Mouse (Mus musculus) activated CD4-positive, CD25-positive, alpha-beta regulatory T cell, adult 4 months (primary cell): Measurements from ENCODE around the gene Fhit. TPM values are rescaled to one million over a fixed set of nuclear protein-coding genes. Genes with fewer than 3 reads are reported as not detected.

Experiments used
- ATAC-seq: one replicate; pipeline ENCODE4 v1.8.0; 2017
- polyA plus RNA-seq, 2 experiments: library from polyadenylated mRNA; unstranded; fragments of 100-300 nt; shearing (Covaris generic); gene quantifications; one replicate each; pipeline ENCODE4 v1.2.1; 2017

Gene Fhit
- polyA plus RNA-seq, 2 experiments from 2014 or later = 4.9 to 7.5 TPM

DNA sequence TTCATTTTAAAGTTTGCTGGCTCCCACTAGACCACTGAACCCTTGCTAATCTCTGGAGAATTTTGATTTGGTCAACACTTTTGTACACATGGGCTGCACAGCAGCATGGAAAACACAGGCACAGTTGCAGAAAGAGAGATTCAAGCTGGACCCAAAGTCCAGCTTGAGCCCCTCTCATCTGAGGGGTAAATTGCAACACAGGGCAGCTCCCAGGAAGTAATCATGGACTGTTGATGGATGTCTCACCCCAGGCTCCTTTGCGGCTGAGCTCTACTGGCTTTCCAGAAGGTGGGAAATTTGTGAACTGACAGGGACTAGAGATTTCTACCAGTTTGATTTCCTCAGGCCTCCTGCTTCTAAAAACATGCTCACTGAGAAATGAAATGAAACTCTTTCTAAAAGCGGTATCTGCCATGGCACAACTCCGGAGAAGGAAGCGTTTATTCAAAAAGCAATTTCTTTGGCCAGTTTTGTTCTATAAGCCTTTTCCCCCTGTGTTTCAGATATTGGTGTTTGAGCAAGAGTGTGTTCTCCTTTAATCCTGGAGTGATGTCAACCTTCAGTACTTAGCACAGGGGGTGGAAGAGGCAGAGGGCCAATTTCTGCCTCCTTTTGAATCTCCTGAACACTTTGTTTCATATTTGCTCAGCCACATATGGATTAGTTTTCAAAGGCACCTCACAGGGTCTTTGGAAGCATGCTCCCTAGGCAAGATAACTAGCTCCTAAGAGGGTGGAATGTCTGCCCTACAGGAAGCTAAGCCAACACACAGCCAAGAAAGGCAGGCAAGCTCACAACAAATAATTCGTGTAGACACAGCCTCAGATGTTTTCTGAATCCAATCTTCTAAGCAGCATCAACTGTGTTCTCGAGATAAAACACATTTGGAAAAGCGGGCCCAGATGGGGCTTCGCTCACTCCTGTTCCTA, 1578.3 kb downstream of the Fhit start:
- ATAC-seq = no peak

DNA sequence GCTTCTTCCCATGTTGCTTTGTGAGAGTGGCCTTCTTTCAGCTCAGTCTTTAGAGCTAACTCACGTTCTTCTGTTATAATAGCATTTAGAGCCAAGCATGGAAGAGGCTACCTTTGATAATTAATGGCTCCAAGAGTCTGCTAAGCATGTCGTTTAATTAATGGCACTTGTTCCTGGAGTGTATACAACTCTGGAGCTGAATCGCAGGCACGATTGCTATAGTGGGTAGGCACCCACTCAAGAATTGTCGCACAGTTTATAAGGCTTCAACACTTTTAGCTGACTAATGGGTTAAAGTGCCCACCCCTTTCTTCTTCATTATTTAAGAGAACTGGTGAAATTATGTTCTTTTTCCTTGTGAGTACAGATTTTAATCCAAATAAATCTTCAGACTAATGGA, 1605.5 kb downstream of the Fhit start:
- no peak for ATAC-seq

DNA sequence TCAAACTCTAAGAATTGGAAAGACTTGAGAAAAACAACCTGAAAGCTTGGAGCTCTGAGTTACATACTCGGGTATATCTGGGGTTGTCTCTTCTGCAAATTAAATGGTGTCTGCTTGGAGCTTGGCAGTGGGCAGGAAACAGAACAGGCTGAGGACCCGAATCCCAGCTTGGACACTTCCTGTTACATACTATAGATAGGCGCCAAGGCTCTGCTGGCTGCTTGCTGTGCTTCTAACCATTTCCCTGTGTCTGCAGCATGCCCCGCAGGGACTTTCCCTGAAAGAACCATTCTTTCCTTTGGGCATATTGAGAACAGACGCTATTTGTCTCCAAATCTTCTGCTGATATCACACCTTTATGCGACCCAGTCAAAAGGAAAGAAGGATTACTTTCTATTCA, 1606.0 kb downstream of the Fhit start:
- no peak for ATAC-seq

DNA sequence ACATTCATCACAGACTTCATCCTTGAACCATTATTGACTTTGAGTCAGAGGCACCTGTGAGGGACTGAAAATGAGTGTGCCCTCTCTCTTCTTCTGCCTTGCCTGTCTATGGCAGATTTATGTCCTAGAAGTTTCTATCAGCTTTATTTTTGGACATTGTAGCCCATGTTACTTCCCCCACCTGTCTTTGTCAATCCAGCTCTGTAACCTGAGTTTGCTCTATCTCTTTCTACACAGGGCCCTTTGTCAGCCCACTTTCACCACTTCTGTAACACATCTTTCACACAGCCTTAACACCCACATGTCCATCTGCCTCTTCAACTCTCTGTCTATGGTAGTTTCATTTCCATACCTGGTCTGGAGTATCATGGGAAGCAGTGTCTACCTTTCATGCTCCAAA, 1609.7 kb downstream of the Fhit start:
- no peak for ATAC-seq

DNA sequence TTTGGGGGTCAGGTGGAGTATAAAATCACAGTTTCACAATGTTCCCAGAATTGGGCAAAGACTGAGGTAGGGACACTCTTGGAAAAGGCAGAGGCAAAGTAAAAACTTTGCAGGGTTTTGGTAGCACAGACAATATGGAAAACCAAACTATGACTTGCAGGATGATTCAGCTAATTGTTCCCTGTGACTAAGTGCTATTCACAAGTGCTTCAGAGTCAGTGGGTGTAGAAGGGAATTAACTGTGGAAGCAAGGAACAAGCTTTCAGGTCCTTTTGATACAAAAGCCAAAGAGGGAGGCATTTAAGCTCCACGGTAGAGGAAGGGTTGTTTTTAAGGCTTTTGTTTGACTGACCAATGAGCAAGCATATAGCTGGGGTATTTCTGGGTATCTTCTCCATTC, 1613.9 kb downstream of the Fhit start:
- ATAC-seq = no peak

DNA sequence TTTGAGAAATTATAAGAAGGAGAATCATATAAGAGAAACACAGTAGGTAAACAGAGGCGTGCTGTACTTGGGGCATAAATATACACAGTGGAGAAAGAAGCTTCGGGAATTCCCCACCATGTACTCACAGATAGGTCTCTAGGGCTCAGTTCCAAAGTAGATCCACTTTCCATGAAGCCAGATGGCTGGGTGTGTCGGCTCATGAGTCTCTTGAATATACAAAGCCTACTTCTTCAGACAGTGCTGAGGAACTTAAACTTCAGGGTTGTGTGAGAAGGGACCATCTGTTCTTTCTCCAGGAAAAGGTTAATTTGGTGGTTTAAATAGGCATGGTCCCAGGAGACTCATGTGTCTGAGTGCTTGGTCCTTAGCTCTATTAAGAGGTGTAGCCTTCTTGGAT, 1617.5 kb downstream of the Fhit start:
- no peak for ATAC-seq

DNA sequence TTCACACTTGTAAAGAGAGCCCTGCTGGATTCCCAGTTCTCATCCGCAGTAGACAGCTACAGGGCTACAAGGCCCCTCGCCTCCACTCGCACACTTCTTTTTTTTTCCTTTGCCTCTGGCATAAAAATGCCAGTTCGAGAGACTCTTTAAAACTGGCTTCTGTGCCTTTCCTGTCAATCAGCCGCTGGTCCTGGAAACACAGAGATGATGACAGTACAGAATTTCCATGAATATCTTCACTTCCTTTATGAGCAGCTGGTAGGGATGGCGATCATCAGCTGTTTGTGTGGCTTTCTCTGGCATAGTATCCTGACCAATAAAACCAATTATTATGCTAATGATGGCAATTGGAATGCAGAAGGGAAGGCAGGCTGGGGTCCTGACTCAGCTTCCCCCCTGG, 1626.3 kb downstream of the Fhit start:
- no peak for ATAC-seq

DNA sequence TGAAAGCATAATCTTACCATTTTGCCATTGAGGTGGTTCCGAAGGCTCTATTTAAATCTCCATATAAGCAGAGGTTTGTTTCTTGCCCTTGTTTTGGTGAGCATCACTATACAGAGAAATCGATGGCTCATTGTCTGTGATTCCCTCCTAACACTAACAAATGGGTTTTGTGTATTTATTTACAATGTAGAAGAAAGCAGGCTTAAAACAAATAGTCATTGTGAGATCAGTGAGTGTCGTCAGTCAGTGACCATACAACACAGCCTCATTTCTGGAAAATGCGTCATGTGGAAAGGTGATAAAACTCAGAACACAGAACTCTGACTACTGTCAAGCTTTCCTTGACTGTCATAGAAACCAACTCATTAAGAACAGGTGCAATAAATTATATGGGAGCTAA, 1632.6 kb downstream of the Fhit start:
- ATAC-seq = no peak

DNA sequence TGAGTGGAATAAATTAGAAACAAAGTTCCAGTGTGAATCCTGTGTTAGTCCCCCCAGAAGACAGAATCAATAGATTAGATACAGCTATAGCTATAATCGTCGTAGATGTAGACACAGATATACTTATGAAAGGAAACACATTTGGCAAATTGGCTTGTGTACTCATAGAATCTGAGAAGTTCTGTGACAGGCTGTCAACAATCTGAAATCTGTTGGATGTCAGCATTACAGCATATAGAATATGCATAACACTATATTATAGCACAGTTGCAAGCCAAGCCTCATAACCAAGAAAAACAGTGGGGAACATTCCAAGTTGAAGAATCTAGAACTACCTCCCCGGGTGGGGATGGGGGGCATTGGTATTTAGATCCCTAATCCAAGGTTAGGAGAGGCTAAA, 1635.7 kb downstream of the Fhit start:
- ATAC-seq = no peak

DNA sequence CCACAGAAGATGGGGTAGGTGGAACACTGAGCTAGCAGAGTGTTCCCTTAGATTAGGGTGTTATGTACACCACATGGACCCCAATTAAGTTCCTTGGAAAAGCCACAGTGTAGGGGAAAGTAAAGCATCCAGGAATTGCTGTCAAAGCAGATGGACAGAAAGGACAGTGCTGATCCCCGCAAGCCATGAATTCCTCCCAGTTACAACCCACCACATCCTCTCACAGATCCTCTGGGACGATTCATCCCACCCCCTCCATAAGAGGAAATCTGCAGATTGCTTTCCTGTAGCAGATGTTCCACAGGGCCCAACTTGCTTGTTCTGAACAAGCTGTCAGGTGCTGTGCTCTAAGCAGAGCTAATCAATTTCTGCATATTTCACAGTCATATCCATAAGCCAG, 1644.2 kb downstream of the Fhit start:
- no peak for ATAC-seq

DNA sequence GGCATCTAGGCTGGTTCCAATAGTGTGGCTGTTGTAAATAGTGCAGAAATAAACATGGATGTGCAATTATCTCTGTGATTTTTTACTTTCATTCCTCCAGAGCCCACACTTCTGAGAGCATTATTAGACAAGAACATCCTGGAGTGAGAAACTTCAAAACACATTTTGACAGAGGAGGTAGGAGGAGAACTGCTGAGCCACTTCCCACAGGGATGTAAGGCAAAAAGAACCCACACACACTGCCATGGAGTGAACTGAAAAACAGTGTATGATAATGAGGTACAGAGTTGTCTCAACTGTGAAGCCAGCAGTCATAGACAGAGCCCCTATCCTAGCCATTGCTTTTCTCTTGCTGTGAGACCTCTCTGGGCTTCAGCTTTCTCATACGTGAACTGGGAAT, 1652.2 kb downstream of the Fhit start:
- ATAC-seq = no peak

Other genes starting within 250 kb of the Fhit start
- gene Gm3839, start 194.7 kb upstream of the Fhit start, polyA plus RNA-seq = 1 to 10 TPM; 2.3 to 3.5 TPM